8 mouse cellular contexts compared by ENCODE assay signal in genomic region chr11:116021328-116022220, GRCm38 (mm10). TPM values are rescaled to one million over a fixed set of nuclear protein-coding genes. Genes with fewer than 3 reads are reported as not detected.
DNase-seq lines count a peak whose midpoint lies in the region; ATAC-seq and TF ChIP-seq lines count a peak whose summit lies in the region.

No protein-coding gene starts in this region.

- intact Hi-C loops in heart, postnatal 36 days (cut with DNase I) = no loop called here

- 0 out of 2 replicates have a peak overlapping the region, but pooled peaks have one; percentile 8 for H3K9ac ChIP-seq in heart, embryonic 14.5 days (ENCODE audit: low read length)
- H3K9ac ChIP-seq in MEL (ENCODE audit: control insufficient read depth, low read depth, low read length, poor library complexity, severe bottlenecking) = peak overlapping the region; percentile 32
- no peak overlapping the region for H3K9ac ChIP-seq in hindbrain, embryonic 12.5 days
- H3K9ac ChIP-seq in midbrain, embryonic 14.5 days (replicated peaks; ENCODE audit: low read length) = no peak overlapping the region

- WGBS in heart, embryonic 14.5 days = 76% methylated on average over 6 of the region's 6 CpGs
- WGBS in hindbrain, embryonic 12.5 days = 84% methylated on average over 6 of the region's 6 CpGs
- 82% methylated on average over 6 of the region's 6 CpGs for WGBS in midbrain, embryonic 14.5 days

- no peak for TF ChIP-seq EP300 in MEL (IDR thresholded peaks at IDR 0.05; ENCODE audit: low read depth in 1 of 2, low read length in 2 of 2)

- H3K36me3 ChIP-seq in heart, embryonic 14.5 days (ENCODE audit: control insufficient read depth, insufficient read depth, low read length) = peaks cover 23% of the 10 kb centered on the region
- peaks cover 4 to 16% of the 10 kb centered on the region in 2 experiments for H3K36me3 ChIP-seq in MEL (ENCODE audit: control insufficient read depth in 1 of 2, insufficient read depth in 2 of 2, low read length in 2 of 2)
- H3K36me3 ChIP-seq in hindbrain, embryonic 12.5 days = peaks cover 15% of the 10 kb centered on the region
- H3K36me3 ChIP-seq in midbrain, embryonic 14.5 days (ENCODE audit: control insufficient read depth, insufficient read depth, low read length) = peaks cover 31% of the 10 kb centered on the region

- no peak overlapping the region for H3K4me3 ChIP-seq in heart, embryonic 14.5 days (ENCODE audit: control insufficient read depth in 1 of 2, insufficient read depth in 1 of 2, low read depth in 1 of 2, low read length in 2 of 2)
- H3K4me3 ChIP-seq in MEL (ENCODE audit: control insufficient read depth in 1 of 2, insufficient read depth in 1 of 2, low read depth in 2 of 2, low read length in 2 of 2) = no peak overlapping the region
- H3K4me3 ChIP-seq in hindbrain, embryonic 12.5 days = peak overlapping the region; percentile 3; the same call in 1 of the 2 replicates
- peak overlapping the region; percentile 41 for H3K4me3 ChIP-seq in midbrain, embryonic 14.5 days (replicated peaks; ENCODE audit: low read depth, low read length)

- no peaks in the 10 kb centered on the region for H3K27me3 ChIP-seq in heart, embryonic 14.5 days (ENCODE audit: control insufficient read depth, insufficient read depth, low read length)
- H3K27me3 ChIP-seq in MEL (ENCODE audit: control insufficient read depth in 1 of 2, insufficient read depth in 2 of 2, low read length in 2 of 2) = no peaks in the 10 kb centered on the region
- no peaks in the 10 kb centered on the region for H3K27me3 ChIP-seq in hindbrain, embryonic 12.5 days
- no peaks in the 10 kb centered on the region for H3K27me3 ChIP-seq in midbrain, embryonic 14.5 days (ENCODE audit: control insufficient read depth, insufficient read depth, low read length)

- peaks cover 14% of the 10 kb centered on the region for H3K79me2 ChIP-seq in MEL (ENCODE audit: control insufficient read depth, insufficient read depth, low read length, poor library complexity)

- peak overlapping the region; percentile 69; the same call in 1 of the 2 replicates for H3K4me2 ChIP-seq in heart, embryonic 14.5 days (ENCODE audit: low read length)
- H3K4me2 ChIP-seq in hindbrain, embryonic 12.5 days (replicated peaks) = peak overlapping the region; percentile 59
- H3K4me2 ChIP-seq in midbrain, embryonic 14.5 days (ENCODE audit: low read length) = peak overlapping the region; percentile 78

- TF ChIP-seq POLR2A in MEL (IDR thresholded peaks at IDR 0.05; ENCODE audit: control insufficient read depth in 1 of 2, insufficient read depth in 1 of 2, low read depth in 1 of 2, low read length in 2 of 2, poor library complexity in 1 of 2) = peak in 1 of 2 experiments; percentile 72; a peak in 2 of 4 replicates

- H3K4me1 ChIP-seq in heart, embryonic 14.5 days (ENCODE audit: control insufficient read depth in 2 of 2, insufficient read depth in 2 of 2, low read length in 2 of 2) = 0 out of 4 replicates have a peak, but pooled peaks cover 0 to 12% of the 10 kb centered on the region in 2 experiments
- H3K4me1 ChIP-seq in MEL (ENCODE audit: control insufficient read depth in 1 of 2, insufficient read depth in 2 of 2, low read length in 2 of 2) = peaks cover 2 to 3% of the 10 kb centered on the region in 2 experiments; a peak in 3 of 4 replicates
- H3K4me1 ChIP-seq in hindbrain, embryonic 12.5 days = peaks cover 13% of the 10 kb centered on the region
- H3K4me1 ChIP-seq in midbrain, embryonic 14.5 days (ENCODE audit: control insufficient read depth, insufficient read depth, low read length) = peaks cover 14% of the 10 kb centered on the region

- no peak for DNase-seq in heart, postnatal 36 days
- peak; percentile 61 for DNase-seq in MEL (ENCODE audit: low read depth, low spot score)
- DNase-seq in midbrain, embryonic 14.5 days = no peak
- DNase-seq in right cerebral cortex, postnatal 4 days = no peak
- no peak for DNase-seq in thymus, postnatal 14 days
- no peak for DNase-seq in gastrocnemius, adult 18-20 months (ENCODE audit: low spot score)

- no peak for TF ChIP-seq CTCF in MEL (IDR thresholded peaks at IDR 0.05 in 2 of 3, conservative IDR thresholded peaks at IDR 0.05 in 1 of 3; ENCODE audit: control insufficient read depth in 1 of 3, insufficient read depth in 1 of 3, low read depth in 2 of 3, low read length in 3 of 3, poor library complexity in 1 of 3, severe bottlenecking in 1 of 3)

- ATAC-seq in heart, embryonic 14.5 days (ENCODE audit: insufficient number of reproducible peaks, insufficient read depth, low FRiP score, low read depth) = no peak
- no peak for ATAC-seq in hindbrain, embryonic 12.5 days (ENCODE audit: low FRiP score)
- no peak for ATAC-seq in midbrain, embryonic 14.5 days (ENCODE audit: low FRiP score, low TSS enrichment)

- no peaks in the 10 kb centered on the region for H3K9me3 ChIP-seq in heart, embryonic 14.5 days (ENCODE audit: control insufficient read depth, low read length)
- no peaks in the 10 kb centered on the region for H3K9me3 ChIP-seq in MEL (replicated peaks; ENCODE audit: insufficient read depth, low read length)
- H3K9me3 ChIP-seq in hindbrain, embryonic 12.5 days (replicated peaks) = no peaks in the 10 kb centered on the region
- no peaks in the 10 kb centered on the region for H3K9me3 ChIP-seq in midbrain, embryonic 14.5 days (ENCODE audit: control insufficient read depth, low read length)

- H3K27ac ChIP-seq in heart, embryonic 14.5 days (replicated peaks in 1 of 2; ENCODE audit: control insufficient read depth in 1 of 2, insufficient read depth in 1 of 2, low read depth in 2 of 2, low read length in 2 of 2) = no peak overlapping the region
- 0 out of 2 replicates have a peak overlapping the region, but pooled peaks have one; percentile 12 for H3K27ac ChIP-seq in MEL (ENCODE audit: control insufficient read depth, low read depth, low read length)
- H3K27ac ChIP-seq in hindbrain, embryonic 12.5 days = no peak overlapping the region
- H3K27ac ChIP-seq in midbrain, embryonic 14.5 days (replicated peaks; ENCODE audit: low read depth, low read length) = no peak overlapping the region

- no peak for TF ChIP-seq RAD21 in MEL (IDR thresholded peaks at IDR 0.05; ENCODE audit: low read depth, low read length)

TF ChIP-seq in MEL, 35 proteins besides CTCF, POLR2A, EP300 and RAD21 (continues in another document):
- no peak for TF ChIP-seq NRF1 (IDR thresholded peaks at IDR 0.05; ENCODE audit: insufficient read depth, low read depth, low read length, poor library complexity, severe bottlenecking)
- TF ChIP-seq ZMIZ1 (IDR thresholded peaks at IDR 0.05; ENCODE audit: low read depth, low read length) = peak; percentile 22
- peak; percentile 94; the same call in 1 of the 2 replicates for TF ChIP-seq POLR2AphosphoS2 (IDR thresholded peaks at IDR 0.05; ENCODE audit: low read length)

RNA-seq across cellular contexts. Expression of gene H3f3b, which starts 6.2 kb away (rescaled TPM):
- polyA plus RNA-seq in heart, embryonic 14.5 days (2014; fragmentation: Nextera tagmentation; extraction: Ambion mirVana) = 649 and 684 TPM in 2 replicates
- 100 to 1,000 TPM; 136 to 158 TPM for total RNA-seq in heart, postnatal 36 days (2021)
- 451 and 498 TPM in 2 replicates for total RNA-seq in MEL (2012; rRNA removed)
- polyA plus RNA-seq in MEL (2012; ENCODE audit: insufficient read depth in 1 of 2, insufficient read length in 2 of 2, low read depth in 1 of 2, low replicate concordance in 2 of 2, missing spikeins in 1 of 2) = 100 to 1,000 TPM in 1 of 2 experiments, 10 to 100 TPM in 1; 96.6 to 767 TPM
- polyA plus RNA-seq in hindbrain, embryonic 12.5 days (2016; fragmentation: Nextera tagmentation; extraction: Ambion mirVana) = 2,216 and 2,474 TPM in 2 replicates
- 2,683 and 2,948 TPM in 2 replicates for polyA plus RNA-seq in midbrain, embryonic 14.5 days (2014; fragmentation: Nextera tagmentation; extraction: Ambion mirVana)
- total RNA-seq in gastrocnemius, adult 18-20 months (2021) = 10 to 100 TPM; 49.1 to 71.3 TPM

RNA-seq across cellular contexts. Expression of gene Unk, which starts 8.5 kb away (rescaled TPM):
- 19.3 and 20.9 TPM in 2 replicates for polyA plus RNA-seq in heart, embryonic 14.5 days (2014; fragmentation: Nextera tagmentation; extraction: Ambion mirVana)
- total RNA-seq in heart, postnatal 36 days (2021) = 1 to 10 TPM; 8.0 to 8.4 TPM
- total RNA-seq in MEL (2012; rRNA removed) = 21.7 and 24.0 TPM in 2 replicates
- polyA plus RNA-seq in MEL (2012; ENCODE audit: insufficient read depth in 1 of 2, insufficient read length in 2 of 2, low read depth in 1 of 2, low replicate concordance in 2 of 2, missing spikeins in 1 of 2) = 10 to 100 TPM in 1 of 2 experiments, not detected in 1; 42.3 TPM
- polyA plus RNA-seq in hindbrain, embryonic 12.5 days (2016; fragmentation: Nextera tagmentation; extraction: Ambion mirVana) = 48.8 and 49.1 TPM in 2 replicates
- 26.5 and 33.0 TPM in 2 replicates for polyA plus RNA-seq in midbrain, embryonic 14.5 days (2014; fragmentation: Nextera tagmentation; extraction: Ambion mirVana)
- 1 to 10 TPM; 5.1 to 7.5 TPM for total RNA-seq in gastrocnemius, adult 18-20 months (2021)

RNA-seq across cellular contexts. Expression of gene Galk1, which starts 9.1 kb away (rescaled TPM):
- 126 and 128 TPM in 2 replicates for polyA plus RNA-seq in heart, embryonic 14.5 days (2014; fragmentation: Nextera tagmentation; extraction: Ambion mirVana)
- 10 to 100 TPM; 12.8 to 19.3 TPM for total RNA-seq in heart, postnatal 36 days (2021)
- total RNA-seq in MEL (2012; rRNA removed) = 253 and 322 TPM in 2 replicates
- 100 to 1,000 TPM in 1 of 2 experiments, not detected in 1; 326 TPM for polyA plus RNA-seq in MEL (2012; ENCODE audit: insufficient read depth in 1 of 2, insufficient read length in 2 of 2, low read depth in 1 of 2, low replicate concordance in 2 of 2, missing spikeins in 1 of 2)
- 109 and 115 TPM in 2 replicates for polyA plus RNA-seq in hindbrain, embryonic 12.5 days (2016; fragmentation: Nextera tagmentation; extraction: Ambion mirVana)
- polyA plus RNA-seq in midbrain, embryonic 14.5 days (2014; fragmentation: Nextera tagmentation; extraction: Ambion mirVana) = 32.5 and 39.3 TPM in 2 replicates
- total RNA-seq in gastrocnemius, adult 18-20 months (2021) = 1 to 10 TPM; 2.6 to 3.2 TPM

RNA-seq across cellular contexts. Expression of gene Itgb4, which starts 47.1 kb away (rescaled TPM):
- 0.84 and 0.93 TPM in 2 replicates for polyA plus RNA-seq in heart, embryonic 14.5 days (2014; fragmentation: Nextera tagmentation; extraction: Ambion mirVana)
- 1 to 10 TPM; 2.6 to 3.4 TPM for total RNA-seq in heart, postnatal 36 days (2021)
- 0.39 and 0.69 TPM in 2 replicates for total RNA-seq in MEL (2012; rRNA removed)
- polyA plus RNA-seq in MEL (2012; ENCODE audit: insufficient read depth in 1 of 2, insufficient read length in 2 of 2, low read depth in 1 of 2, low replicate concordance in 2 of 2, missing spikeins in 1 of 2) = under 1 TPM in 1 of 2 experiments, not detected in 1; 0.85 TPM
- 1.7 and 2.1 TPM in 2 replicates for polyA plus RNA-seq in hindbrain, embryonic 12.5 days (2016; fragmentation: Nextera tagmentation; extraction: Ambion mirVana)
- 0.43 and 0.68 TPM in 2 replicates for polyA plus RNA-seq in midbrain, embryonic 14.5 days (2014; fragmentation: Nextera tagmentation; extraction: Ambion mirVana)
- 1 to 10 TPM; 3.5 to 5.3 TPM for total RNA-seq in gastrocnemius, adult 18-20 months (2021)

RNA-seq across cellular contexts. Expression of gene Unc13d, which starts 56.2 kb away (rescaled TPM):
- 0.66 and 0.69 TPM in 2 replicates for polyA plus RNA-seq in heart, embryonic 14.5 days (2014; fragmentation: Nextera tagmentation; extraction: Ambion mirVana)
- under 1 TPM; 0.41 to 0.42 TPM for total RNA-seq in heart, postnatal 36 days (2021)
- total RNA-seq in MEL (2012; rRNA removed) = 146 and 176 TPM in 2 replicates
- polyA plus RNA-seq in MEL (2012; ENCODE audit: insufficient read depth in 1 of 2, insufficient read length in 2 of 2, low read depth in 1 of 2, low replicate concordance in 2 of 2, missing spikeins in 1 of 2) = 100 to 1,000 TPM in 1 of 2 experiments, not detected in 1; 115 TPM
- polyA plus RNA-seq in hindbrain, embryonic 12.5 days (2016; fragmentation: Nextera tagmentation; extraction: Ambion mirVana) = 1.6 and 1.7 TPM in 2 replicates
- 1.1 and 1.5 TPM in 2 replicates for polyA plus RNA-seq in midbrain, embryonic 14.5 days (2014; fragmentation: Nextera tagmentation; extraction: Ambion mirVana)
- total RNA-seq in gastrocnemius, adult 18-20 months (2021) = under 1 TPM; 0.23 to 0.88 TPM

Comparison
In these comparisons a context has a peak if more than half of its experiments do, and no peak if none do; other contexts are left out.
1. H3K4me3 ChIP-seq: peak in hindbrain, embryonic 12.5 days (single experiment) and midbrain, embryonic 14.5 days (single experiment); none in heart, embryonic 14.5 days (0 of 2) and MEL (0 of 2).
2. H3K9ac ChIP-seq: peak in heart, embryonic 14.5 days (single experiment) and MEL (single experiment); none in hindbrain, embryonic 12.5 days (single experiment) and midbrain, embryonic 14.5 days (single experiment).
3. Peak in every context shown above with its lines, with median percentiles within 50 percentile points of each other: H3K4me2 ChIP-seq.